Mouse (Mus musculus) brain, embryonic 18.5 days (tissue): Measurements from ENCODE around the gene Rai2.

Source experiments
- DNase-seq: peaks from one replicate; pipeline ENCODE4 v3.0.0-alpha.2; 2012; ENCODE audit warnings: low read depth, low spot score

Gene Rai2

GRCm38 (mm10) chrX:161716865-161717763 is at the start of gene Rai2:
TSS of gene Rai2 (plus strand) at chrX:161717069.
- no peak for DNase-seq

- DNase-seq, result no peak
Measured at GRCm38 (mm10) chrX:161689336-161689735, 27.5 kb upstream of the Rai2 start.

- no peak for DNase-seq
Measured at GRCm38 (mm10) chrX:161716503-161716864, 385 bp upstream of the Rai2 start.

GRCm38 (mm10) chrX:161717764-161718382 is 1.0 kb downstream of the Rai2 start:
- DNase-seq, result no peak

- no peak for DNase-seq
Measured at GRCm38 (mm10) chrX:161718548-161718947, 1.7 kb downstream of the Rai2 start.

DNA sequence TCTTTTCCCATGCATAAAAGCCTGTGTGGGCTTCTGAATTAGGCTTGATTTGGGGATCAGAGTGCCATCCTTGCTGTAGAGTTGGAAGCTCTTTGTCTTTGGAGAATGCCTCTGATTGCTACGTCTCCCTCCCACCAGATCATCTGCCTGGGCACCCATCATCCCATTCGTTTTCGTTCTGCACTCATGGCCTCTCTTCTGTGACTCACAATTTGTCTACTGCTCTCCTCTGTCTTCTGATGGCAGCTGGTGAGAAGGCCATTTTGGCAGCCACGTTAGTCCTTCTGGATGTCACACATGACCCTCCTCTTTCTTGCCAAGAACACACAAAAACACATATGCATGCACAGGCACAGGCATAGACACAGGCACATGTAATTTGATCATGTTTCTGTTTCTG is 4.2 kb downstream of the Rai2 start:
- no peak for DNase-seq

DNA sequence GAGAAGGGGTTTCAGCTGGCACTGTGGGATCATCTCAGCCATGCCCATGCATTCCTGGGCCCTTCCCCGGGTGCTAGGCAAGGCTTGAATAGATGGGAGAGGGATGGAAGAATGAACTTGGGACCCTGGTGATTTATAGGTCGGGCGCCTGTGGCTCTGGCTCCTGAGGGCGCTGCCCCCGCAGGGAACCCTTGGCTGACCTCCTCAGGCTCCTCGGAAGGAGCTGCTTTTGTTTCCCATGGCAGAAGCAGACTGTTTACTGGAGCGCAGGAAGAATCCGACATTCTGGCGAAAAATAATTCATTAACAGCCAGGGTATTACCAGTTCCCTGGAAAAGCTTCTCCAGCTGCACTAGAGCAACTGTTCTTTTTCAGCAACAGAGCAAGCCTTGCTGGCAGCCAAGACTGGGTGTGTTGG is 6.5 kb downstream of the Rai2 start:
- DNase-seq, result no peak

- no peak for DNase-seq
Measured at GRCm38 (mm10) chrX:161726257-161726656, 9.4 kb downstream of the Rai2 start.

DNA sequence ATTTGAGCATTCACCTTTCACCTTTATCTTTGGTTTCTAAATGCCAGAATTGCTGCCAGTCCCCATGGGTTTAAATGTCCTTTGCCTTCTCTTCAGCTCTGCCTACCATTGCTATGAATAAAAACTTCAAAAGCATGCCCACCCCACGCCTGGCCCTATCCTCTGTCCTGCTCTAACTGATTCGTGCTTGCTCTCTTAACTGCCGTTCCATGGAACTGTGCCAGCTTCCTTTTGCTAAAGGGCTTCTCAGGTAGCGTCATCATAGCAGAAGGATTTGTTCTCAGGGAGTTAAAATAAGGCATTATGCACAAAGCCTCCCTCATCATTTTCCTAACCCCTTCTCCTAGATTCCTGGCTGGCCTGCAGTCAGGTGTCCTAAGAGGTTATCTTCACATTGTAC is 11.6 kb downstream of the Rai2 start:
- no peak for DNase-seq

- DNase-seq, result no peak
Measured at GRCm38 (mm10) chrX:161730026-161730425, 13.2 kb downstream of the Rai2 start.

DNA sequence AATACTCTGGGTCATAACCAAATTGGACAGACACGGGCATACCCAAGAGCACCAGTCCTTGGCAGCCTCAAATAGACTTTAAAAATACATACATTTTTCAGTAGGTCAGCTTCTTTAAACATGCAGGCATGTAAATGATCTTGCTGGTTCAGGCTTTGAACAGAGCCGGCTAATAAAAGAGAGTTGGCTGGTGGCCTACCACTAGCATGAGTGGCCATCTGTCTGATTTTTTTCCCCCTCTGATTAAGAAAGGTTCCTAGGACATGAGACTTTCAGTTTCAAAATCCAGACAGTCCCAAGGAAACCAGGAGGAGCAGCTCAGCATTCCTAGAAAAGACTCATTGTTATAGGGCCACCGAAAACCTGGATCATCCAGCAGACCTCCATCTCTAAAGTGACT is 15.0 kb downstream of the Rai2 start:
- no peak for DNase-seq

- no peak for DNase-seq
Measured at GRCm38 (mm10) chrX:161733581-161734309, 16.9 kb downstream of the Rai2 start.

GRCm38 (mm10) chrX:161734310-161734676 is 17.4 kb downstream of the Rai2 start:
- DNase-seq, result no peak

DNA sequence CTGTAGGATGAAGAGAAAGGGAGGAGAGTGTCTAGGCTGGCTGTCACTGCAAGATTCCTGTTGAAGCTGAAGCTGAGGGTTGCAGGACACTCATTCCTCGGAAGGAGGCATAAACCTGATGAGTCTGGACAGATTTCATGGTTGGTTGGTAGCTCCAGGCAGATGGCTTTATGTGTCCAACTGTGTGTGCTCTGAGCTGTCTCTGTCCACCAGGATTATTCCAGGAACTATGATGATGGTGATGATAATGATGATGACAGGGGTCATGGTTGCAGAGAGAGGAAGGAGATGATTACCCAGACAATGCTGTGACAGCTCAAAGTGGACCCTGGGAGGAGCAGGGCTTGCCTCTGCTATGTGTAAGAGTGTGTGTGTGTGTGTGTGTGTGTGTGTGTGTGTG is 22.5 kb downstream of the Rai2 start:
- no peak for DNase-seq

GRCm38 (mm10) chrX:161743080-161743479 is 26.2 kb downstream of the Rai2 start:
- DNase-seq, result no peak

DNA sequence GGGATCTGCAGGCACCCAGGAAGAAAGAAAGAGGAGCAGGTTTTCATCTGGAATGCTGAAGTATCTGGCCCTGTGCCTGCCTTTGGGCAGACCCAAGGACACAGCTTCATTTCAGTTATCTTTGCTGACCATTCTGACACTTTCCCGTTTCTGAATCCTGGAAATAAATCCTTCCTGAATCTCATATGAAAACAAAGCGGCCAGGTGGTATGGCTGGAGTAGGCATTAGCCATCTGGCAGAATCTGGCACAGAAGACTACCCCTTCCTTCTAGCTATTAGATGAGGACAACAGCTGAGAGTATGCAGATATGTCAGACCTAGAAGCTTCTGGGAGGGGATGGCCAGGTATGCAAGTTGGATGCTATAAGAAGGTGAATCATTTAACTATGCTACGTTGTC is 28.4 kb downstream of the Rai2 start:
- DNase-seq, result no peak

DNA sequence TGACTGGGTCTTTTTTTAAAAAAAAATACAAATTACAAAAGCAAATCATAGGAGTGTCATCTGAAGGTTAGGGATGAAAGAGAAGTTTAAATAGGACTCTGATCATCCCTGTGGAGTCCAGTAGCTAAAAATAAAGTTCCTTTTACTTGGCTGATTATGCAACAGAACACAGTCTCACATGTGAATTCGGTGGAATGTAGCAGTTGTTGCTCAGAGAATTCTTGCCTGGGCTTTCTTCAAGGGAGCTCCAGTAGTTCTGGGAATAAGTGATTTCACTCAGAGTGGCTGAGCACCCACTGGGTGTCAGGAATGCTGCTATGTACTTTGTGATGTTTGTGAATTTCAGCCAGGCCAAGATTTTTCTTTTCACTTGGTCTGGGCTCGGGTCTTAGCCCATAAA is 30.5 kb downstream of the Rai2 start:
- DNase-seq, result no peak

GRCm38 (mm10) chrX:161753514-161753913 is 36.6 kb downstream of the Rai2 start:
- no peak for DNase-seq

GRCm38 (mm10) chrX:161776321-161776962 is 59.6 kb downstream of the Rai2 start:
- DNase-seq, result no peak

GRCm38 (mm10) chrX:161780321-161781034 is 63.6 kb downstream of the Rai2 start:
- no peak for DNase-seq

DNA sequence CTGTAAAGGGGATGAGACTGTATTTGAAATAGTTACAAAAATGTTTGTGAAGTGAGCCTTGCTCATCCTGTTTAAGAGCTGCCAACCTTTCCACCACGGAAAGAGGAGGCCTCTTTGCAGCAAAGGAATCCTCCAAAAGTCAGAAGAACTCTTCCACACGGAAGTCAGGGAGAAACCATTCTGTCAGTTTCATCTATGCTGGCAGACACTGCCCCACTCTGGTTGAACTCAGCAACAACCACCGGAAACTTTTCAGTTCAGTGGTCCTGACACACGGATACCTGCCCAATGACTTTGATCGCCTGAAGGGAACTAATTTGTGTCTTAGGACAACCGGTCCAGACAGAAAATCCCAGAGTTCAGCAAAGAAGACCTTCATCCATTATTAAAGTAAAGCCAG is 73.3 kb downstream of the Rai2 start:
- DNase-seq, result no peak
